Mouse (Mus musculus) c-Kit-positive CD71-positive TER-119-negative erythroid progenitor cells, embryonic 14.5 days (primary cell): ENCODE measurements around the gene Gm19402.
"Not testable (repeated sequence)": the region's sequence is repeated elsewhere in the genome, so short reads cannot be mapped to it uniquely, and the experiment has no call there.

Source experiments
- DNase-seq: peaks from one replicate; pipeline ENCODE4 v3.0.0-alpha.2; 2013; ENCODE audit warnings: low read depth

Gm19402 gene

GRCm38 (mm10) chr10:77690356-77690807 is at the start of gene Gm19402:
Gene Gm19402, minus strand, starts transcription at chr10:77690757.
- not testable (repeated sequence) for DNase-seq

DNA sequence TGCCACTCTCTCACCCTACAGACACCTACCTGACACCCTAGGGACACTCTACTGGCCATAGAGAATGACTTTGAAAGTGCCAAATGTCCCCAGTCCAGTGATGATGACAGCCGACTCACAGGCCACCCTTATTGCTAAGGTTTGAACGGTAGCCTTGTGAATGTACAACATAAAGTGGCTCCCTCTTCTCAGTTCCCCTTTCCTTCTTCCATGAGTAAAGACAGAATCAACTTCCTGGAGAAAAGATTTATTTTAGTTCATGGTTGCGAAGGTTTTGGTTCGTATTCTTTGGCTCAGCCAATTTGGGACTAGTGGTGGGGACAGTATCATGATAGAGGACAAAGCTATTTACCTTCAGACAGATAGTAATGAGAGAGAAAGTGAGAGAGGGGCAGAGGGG is 48.4 kb upstream of the Gm19402 start:
- no peak for DNase-seq

DNA sequence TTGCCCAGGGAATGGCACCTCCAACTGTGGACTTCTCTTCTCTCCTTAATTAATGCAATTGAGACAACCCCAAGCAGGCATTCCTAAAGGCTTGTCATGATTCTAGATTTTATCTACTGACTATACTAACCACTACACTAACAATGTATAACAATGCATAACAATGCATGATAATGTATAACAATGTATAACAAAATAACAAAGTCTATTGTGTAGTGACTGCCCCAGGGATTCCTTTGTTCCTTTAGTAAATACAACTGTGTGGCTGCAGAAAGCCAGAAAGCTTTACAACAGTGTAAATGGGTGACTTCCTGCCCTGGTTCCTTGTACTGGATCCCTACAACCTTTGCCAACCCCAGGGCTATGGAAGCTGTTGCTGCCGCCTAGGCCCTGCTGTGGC is 45.4 kb upstream of the Gm19402 start:
- DNase-seq: no peak

GRCm38 (mm10) chr10:77729241-77729640 is 38.7 kb upstream of the Gm19402 start:
- peak; percentile 9 for DNase-seq

GRCm38 (mm10) chr10:77728280-77728679 is 37.7 kb upstream of the Gm19402 start:
- no peak for DNase-seq

- DNase-seq: no peak
Measured at GRCm38 (mm10) chr10:77726186-77726585, 35.6 kb upstream of the Gm19402 start, which contains the start of gene Gm10100. Gene Gm10100, plus strand, starts transcription at chr10:77726486.

DNA sequence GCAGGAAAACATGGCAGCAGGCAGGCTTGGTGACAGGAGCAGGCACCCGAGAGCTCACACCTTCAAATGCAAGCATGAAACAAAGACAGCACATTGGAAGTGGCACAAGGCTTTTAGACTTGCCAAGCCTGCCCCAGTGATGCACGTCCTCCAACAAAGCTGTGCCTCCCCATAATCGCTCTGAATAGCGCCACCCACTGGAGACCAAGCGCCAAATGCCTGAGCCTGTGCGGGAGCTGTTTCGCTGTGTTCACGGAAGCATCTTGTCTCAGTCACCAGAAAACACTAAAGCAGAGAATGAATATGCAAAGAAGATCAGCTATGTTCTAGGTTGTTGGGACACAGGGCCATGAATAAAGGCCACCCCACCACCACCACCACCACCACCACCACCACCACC is 34.3 kb upstream of the Gm19402 start:
- no peak for DNase-seq

GRCm38 (mm10) chr10:77720299-77720698 is 29.7 kb upstream of the Gm19402 start, which contains the start of gene Krtap12-1:
Gene Krtap12-1, plus strand, starts transcription at chr10:77720599.
- DNase-seq: not testable (repeated sequence)

DNA sequence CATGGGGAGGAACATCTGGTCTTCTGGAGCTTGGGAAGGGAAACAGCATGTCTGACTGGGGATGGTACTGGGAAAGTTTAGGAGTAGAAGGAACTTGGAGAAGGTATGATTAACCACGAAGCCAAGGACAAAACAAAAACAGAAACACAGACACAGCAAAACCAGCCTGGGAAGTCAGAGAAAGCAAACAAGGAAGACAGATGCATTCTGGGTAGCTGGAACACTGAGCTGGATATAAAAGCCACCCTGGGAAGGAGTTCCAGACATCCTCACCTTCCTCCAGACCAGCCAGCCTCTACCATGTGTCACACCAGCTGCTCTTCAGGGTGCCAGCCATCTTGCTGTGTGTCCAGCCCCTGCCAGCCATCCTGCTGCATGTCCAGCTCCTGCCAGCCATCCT is 24.9 kb upstream of the Gm19402 start, which contains the start of gene Gm10142:
TSS of gene Gm10142 (plus strand) at position 301 of the 400 bp plus-strand sequence.
- no peak for DNase-seq

GRCm38 (mm10) chr10:77713734-77714133 is 23.2 kb upstream of the Gm19402 start:
- no peak for DNase-seq

DNA sequence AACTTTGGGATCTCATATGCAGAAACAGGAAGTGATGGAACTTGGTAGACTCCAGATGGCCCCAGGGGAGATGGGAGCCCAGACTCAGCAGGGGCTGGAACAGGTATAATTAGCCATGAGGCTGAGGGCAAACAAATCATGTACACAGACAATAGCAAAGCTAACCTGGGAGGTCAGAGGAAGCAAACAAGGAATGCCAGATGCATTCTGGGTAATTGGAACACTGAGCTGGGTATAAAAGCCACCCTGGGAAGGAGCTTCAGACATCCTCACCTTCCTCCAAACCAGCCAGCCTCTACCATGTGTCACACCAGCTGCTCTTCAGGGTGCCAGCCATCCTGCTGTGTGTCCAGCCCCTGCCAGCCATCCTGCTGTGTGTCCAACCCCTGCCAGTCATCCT is 20.6 kb upstream of the Gm19402 start, which contains the start of gene Gm10024:
TSS of gene Gm10024 (plus strand) at position 301 of the 400 bp plus-strand sequence.
- not testable (repeated sequence) for DNase-seq

GRCm38 (mm10) chr10:77709831-77710230 is 19.3 kb upstream of the Gm19402 start:
- DNase-seq: no peak

DNA sequence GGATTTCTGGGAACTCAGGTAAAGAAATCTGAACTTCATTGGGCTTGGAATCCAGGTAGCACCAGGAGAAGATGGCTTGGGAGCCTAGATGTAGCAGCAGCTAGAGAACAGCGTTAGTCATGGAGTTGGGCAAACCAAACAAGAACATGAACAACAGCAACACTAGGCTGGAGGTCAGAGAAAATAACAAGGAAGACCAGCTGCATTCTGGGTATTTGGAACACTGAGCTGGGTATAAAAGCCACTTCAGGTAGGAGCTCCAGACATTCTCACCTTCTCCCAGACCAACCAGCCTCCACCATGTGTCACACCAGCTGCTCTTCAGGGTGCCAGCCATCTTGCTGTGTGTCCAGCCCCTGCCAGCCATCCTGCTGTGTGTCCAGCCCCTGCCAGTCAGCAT is 15.8 kb upstream of the Gm19402 start, which contains the start of gene Gm10272:
TSS of gene Gm10272 (plus strand) at position 301 of the 400 bp plus-strand sequence.
- no peak for DNase-seq

GRCm38 (mm10) chr10:77697133-77697532 is 6.6 kb upstream of the Gm19402 start, which contains the start of gene Gm9508:
Gene Gm9508, minus strand, starts transcription at chr10:77697233.
- peak; percentile 5 for DNase-seq

DNA sequence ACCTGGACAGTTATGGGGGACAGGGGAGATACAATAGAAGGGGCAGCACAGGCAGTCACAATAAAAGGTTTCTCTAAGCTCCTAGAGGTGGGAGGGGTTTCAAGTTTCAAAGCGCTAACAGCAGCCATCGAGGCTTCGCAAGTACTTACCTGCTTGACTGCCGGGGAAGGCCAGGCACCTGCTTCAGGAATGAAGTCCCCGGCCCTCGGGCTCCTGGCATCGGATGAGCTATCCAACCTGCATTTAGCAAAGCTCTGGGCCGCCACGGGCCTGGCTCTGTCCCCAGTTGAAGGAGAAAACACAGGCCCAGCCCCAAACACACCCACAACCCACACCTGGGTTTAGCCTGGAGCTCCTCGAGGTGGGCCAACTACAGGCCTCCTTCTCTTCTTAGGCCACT is 3.5 kb downstream of the Gm19402 start:
- DNase-seq: no peak

GRCm38 (mm10) chr10:77685895-77686664 is 4.5 kb downstream of the Gm19402 start, which contains the start of gene Tspear:
Gene Tspear, plus strand, starts transcription at chr10:77686569.
- DNase-seq: no peak

DNA sequence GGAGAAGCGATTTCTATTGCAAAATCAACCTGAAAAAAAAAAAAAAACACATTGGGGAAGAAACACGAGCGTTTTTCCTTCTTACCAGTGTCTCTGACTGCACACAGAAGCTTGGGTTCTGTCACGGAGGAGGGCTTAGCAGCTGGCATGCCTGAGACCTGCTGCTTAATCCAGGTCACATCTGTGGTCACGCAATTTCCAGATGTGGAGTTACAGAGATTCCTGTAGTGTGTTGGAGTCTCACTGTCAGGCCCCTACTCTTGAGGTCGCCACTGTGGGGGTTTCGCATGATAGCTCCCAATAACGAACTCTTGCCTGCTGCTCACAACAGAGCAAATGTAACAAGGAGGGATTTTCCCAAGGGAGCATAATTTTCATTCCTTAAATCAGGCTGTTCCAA is 6.4 kb downstream of the Gm19402 start:
- DNase-seq: no peak

DNA sequence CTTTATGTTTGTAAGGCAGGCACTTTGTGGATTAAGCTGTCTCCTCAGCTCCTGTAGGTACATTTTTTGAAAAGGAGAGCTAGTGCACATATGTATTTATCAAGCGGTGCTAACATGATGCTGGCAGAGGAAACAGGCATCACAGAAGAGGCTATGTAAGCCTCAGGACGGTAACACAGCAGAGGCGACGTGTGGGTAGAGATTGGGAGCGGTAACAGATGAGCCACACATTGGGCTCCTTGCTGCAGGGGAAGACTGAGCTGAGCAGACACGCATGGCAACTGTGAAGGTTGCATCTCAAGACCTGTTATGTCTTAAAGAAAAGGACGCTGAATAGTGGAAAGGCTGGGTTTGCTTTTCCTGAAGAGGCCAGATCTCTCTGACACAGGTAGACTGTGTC is 7.6 kb downstream of the Gm19402 start:
- DNase-seq: no peak

DNA sequence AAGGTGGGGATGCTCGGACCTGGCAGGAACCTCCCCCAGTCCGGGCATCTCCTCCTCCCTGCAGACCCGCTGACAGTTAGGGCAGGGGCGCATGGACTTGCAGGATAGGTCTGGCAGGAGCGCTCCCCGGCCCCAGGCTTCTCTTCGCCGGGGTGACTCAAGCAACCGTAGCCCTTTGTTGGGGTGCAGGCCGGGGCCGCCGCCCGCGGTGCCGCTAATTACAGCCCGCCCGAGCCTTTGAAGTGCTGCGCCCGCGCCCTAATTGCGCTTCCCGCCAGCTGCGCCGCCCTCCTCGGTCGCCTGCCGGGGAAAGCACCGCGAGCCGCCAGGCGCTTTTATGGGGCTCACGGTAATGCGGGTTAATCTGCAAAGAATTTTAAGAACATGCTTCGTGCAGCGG is 13.0 kb downstream of the Gm19402 start:
- DNase-seq: no peak

- no peak for DNase-seq
Measured at GRCm38 (mm10) chr10:77673765-77674164, 16.8 kb downstream of the Gm19402 start.

GRCm38 (mm10) chr10:77671519-77671918 is 19.0 kb downstream of the Gm19402 start:
- peak; percentile 57 for DNase-seq

- no peak for DNase-seq
Measured at GRCm38 (mm10) chr10:77670710-77671109, 19.8 kb downstream of the Gm19402 start.

- no peak for DNase-seq
Measured at GRCm38 (mm10) chr10:77667402-77667801, 23.2 kb downstream of the Gm19402 start.
